ENCODE assay signal across 23 mouse cellular contexts in the genomic region with DNA sequence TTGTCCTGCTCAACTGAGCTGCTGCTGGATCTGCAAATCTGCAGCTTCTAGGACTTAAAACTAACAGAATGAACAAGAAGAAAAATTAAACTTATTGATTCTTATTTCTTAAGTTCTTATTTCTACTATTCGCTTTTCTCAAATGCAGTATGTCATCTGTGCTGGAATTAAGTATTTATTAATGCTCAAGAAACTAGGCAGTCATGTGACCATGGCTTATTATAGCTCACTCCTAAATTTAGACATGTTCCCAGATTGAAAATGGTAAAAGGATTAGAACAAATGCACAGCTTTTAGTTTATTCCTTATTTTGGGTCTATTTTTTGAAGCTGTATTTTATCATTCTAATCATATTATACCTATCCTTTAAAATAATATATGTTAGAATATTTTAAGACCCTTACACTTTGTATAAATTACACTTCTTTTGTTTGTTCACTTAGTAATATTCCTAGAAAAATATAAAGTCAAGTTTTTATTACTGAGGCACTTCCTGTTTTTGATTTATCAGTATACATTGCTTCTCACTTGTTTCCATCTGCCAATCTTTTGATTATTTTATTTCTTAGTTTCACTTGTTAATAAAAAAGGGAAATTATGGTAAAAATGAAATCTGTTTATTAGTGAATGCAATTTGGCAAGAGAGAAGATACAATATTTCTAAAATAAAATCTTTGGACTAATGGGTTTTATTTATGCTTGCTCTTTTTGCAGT. TPM values are rescaled to one million over a fixed set of nuclear protein-coding genes. Genes with fewer than 3 reads are reported as not detected.
DNase-seq lines count a peak whose midpoint lies in the region; ATAC-seq and TF ChIP-seq lines count a peak whose summit lies in the region.
"Had no signal": no experiment of that assay in that cellular context is flagged by ENCODE, and none has a peak within 500 bp of the region (broad histone marks: within the 10 kb centered on the region; RNA-seq: fewer than 3 reads in every experiment).

No protein-coding gene starts in this region.

- H3K79me2 ChIP-seq in MEL (ENCODE audit: control insufficient read depth, insufficient read depth, low read length, poor library complexity), result no peaks in the 10 kb centered on the region; the same call in 1 of the 2 replicates
- H3K79me2 ChIP-seq in myocyte (ENCODE audit: control insufficient read depth, insufficient read depth), result no peaks in the 10 kb centered on the region

- no peaks in the 10 kb centered on the region for H3K4me1 ChIP-seq in midbrain, embryonic 11.5 days (ENCODE audit: control insufficient read depth, insufficient read depth, low read length)
- H3K4me1 ChIP-seq in midbrain, embryonic 10.5 days, result no peaks in the 10 kb centered on the region; the same call in 1 of the 2 replicates
- H3K4me1 ChIP-seq in MEL (ENCODE audit: control insufficient read depth in 1 of 2, insufficient read depth in 2 of 2, low read length in 2 of 2), result peaks cover 0 to 4% of the 10 kb centered on the region in 2 experiments; a peak in 2 of 4 replicates

- WGBS in midbrain, embryonic 11.5 days, result 89% methylated on average over 1 of the region's 1 CpGs
- 89% methylated on average over 1 of the region's 1 CpGs for WGBS in midbrain, embryonic 10.5 days

- no peak overlapping the region for H3K4me2 ChIP-seq in midbrain, embryonic 11.5 days
- no peak overlapping the region for H3K4me2 ChIP-seq in myocyte (ENCODE audit: low read depth)

- H3K9ac ChIP-seq in midbrain, embryonic 11.5 days (ENCODE audit: low read length), result no peak overlapping the region
- H3K9ac ChIP-seq in MEL (ENCODE audit: control insufficient read depth, low read depth, low read length, poor library complexity, severe bottlenecking), result no peak overlapping the region

- TF ChIP-seq CTCF in MEL (IDR thresholded peaks at IDR 0.05 in 2 of 3, conservative IDR thresholded peaks at IDR 0.05 in 1 of 3; ENCODE audit: control insufficient read depth in 1 of 3, insufficient read depth in 1 of 3, low read depth in 2 of 3, low read length in 3 of 3, poor library complexity in 1 of 3, severe bottlenecking in 1 of 3), result no peak

- ATAC-seq in midbrain, embryonic 11.5 days (ENCODE audit: low FRiP score), result no peak
- ATAC-seq: activated CD4-positive, CD25-positive, alpha-beta regulatory T cell, adult 4 months; CD4-positive, CD25-positive, alpha-beta regulatory T cell, adult 4 months; Patski had no signal

- no peaks in the 10 kb centered on the region for H3K9me3 ChIP-seq in midbrain, embryonic 11.5 days (ENCODE audit: control insufficient read depth, low read length)
- no peaks in the 10 kb centered on the region for H3K9me3 ChIP-seq in midbrain, embryonic 10.5 days (replicated peaks)
- H3K9me3 ChIP-seq in MEL (replicated peaks; ENCODE audit: insufficient read depth, low read length), result no peaks in the 10 kb centered on the region
- H3K9me3 ChIP-seq: G1E had no signal

- H3K36me3 ChIP-seq in midbrain, embryonic 11.5 days (ENCODE audit: control insufficient read depth, insufficient read depth, low read length), result no peaks in the 10 kb centered on the region
- H3K36me3 ChIP-seq in midbrain, embryonic 10.5 days, result no peaks in the 10 kb centered on the region
- H3K36me3 ChIP-seq in MEL (ENCODE audit: control insufficient read depth in 1 of 2, insufficient read depth in 2 of 2, low read length in 2 of 2), result peaks cover 0 to 6% of the 10 kb centered on the region in 2 experiments; a peak in 2 of 4 replicates
- H3K36me3 ChIP-seq in myocyte (ENCODE audit: control insufficient read depth, insufficient read depth), result no peaks in the 10 kb centered on the region
- H3K36me3 ChIP-seq: G1E had no signal

- H3ac ChIP-seq in myocyte (ENCODE audit: control insufficient read depth, insufficient read length), result no peak overlapping the region

- no peak overlapping the region for H3K4me3 ChIP-seq in midbrain, embryonic 11.5 days (ENCODE audit: low read depth, low read length)
- no peak overlapping the region for H3K4me3 ChIP-seq in midbrain, embryonic 10.5 days
- no peak overlapping the region for H3K4me3 ChIP-seq in MEL (ENCODE audit: control insufficient read depth in 1 of 2, insufficient read depth in 1 of 2, low read depth in 2 of 2, low read length in 2 of 2)
- H3K4me3 ChIP-seq in myocyte, result no peak overlapping the region

- no peaks in the 10 kb centered on the region for H3K27me3 ChIP-seq in midbrain, embryonic 11.5 days (ENCODE audit: control insufficient read depth, insufficient read depth, low read length)
- H3K27me3 ChIP-seq in midbrain, embryonic 10.5 days (ENCODE audit: low read depth, poor library complexity, severe bottlenecking), result peaks cover 12% of the 10 kb centered on the region
- H3K27me3 ChIP-seq in MEL (ENCODE audit: control insufficient read depth in 1 of 2, insufficient read depth in 2 of 2, low read length in 2 of 2) (no peaks in the 10 kb centered on the region), myocyte (ENCODE audit: control insufficient read depth, insufficient read depth, insufficient read length) (no peaks in the 10 kb centered on the region)
- H3K27me3 ChIP-seq: CH12.LX had no signal

- TF ChIP-seq POLR2A in MEL (IDR thresholded peaks at IDR 0.05; ENCODE audit: control insufficient read depth in 1 of 2, insufficient read depth in 1 of 2, low read depth in 1 of 2, low read length in 2 of 2, poor library complexity in 1 of 2) (no peak), myocyte (IDR thresholded peaks at IDR 0.05; ENCODE audit: insufficient read length, low read depth) (no peak)

- DNase-seq in midbrain, embryonic 11.5 days (ENCODE audit: low spot score, missing footprints), result peak; percentile 8
- no peak for DNase-seq in midbrain, embryonic 10.5 days (ENCODE audit: low spot score)
- no peak for DNase-seq in MEL (ENCODE audit: low read depth, low spot score)
- no peak for DNase-seq in heart, adult 9 months (ENCODE audit: low spot score in 2 of 2)
- no peak for DNase-seq in cerebellum, adult 9-10 months
- DNase-seq: adrenal gland, adult 2 months; adrenal gland, adult 8-10 months; adrenal gland, postnatal 10 days; adrenal gland, postnatal 14 days; adrenal gland, postnatal 25 days; adrenal gland, postnatal 36 days; B cell, adult 2 months; cerebellum, adult 11 months; cerebellum, adult 11-12 months; cerebellum, adult 18-20 months; cerebellum, adult 2 months had no signal

- no peak overlapping the region for H3K27ac ChIP-seq in midbrain, embryonic 11.5 days (ENCODE audit: low read depth, low read length)
- H3K27ac ChIP-seq in midbrain, embryonic 10.5 days (replicated peaks), result no peak overlapping the region
- H3K27ac ChIP-seq in MEL (ENCODE audit: control insufficient read depth, low read depth, low read length), result no peak overlapping the region

- no peak for TF ChIP-seq RAD21 in MEL (IDR thresholded peaks at IDR 0.05; ENCODE audit: low read depth, low read length)

- TF ChIP-seq EP300 in MEL (IDR thresholded peaks at IDR 0.05; ENCODE audit: low read depth in 1 of 2, low read length in 2 of 2), result peak; percentile 51 to 59; a peak in 3 of 4 replicates

TF ChIP-seq in MEL, 35 proteins besides CTCF, POLR2A, EP300 and RAD21:
- TF ChIP-seq JUND (IDR thresholded peaks at IDR 0.05; ENCODE audit: low read depth, low read length) (no peak), MAZ (IDR thresholded peaks at IDR 0.05; ENCODE audit: low read depth, low read length) (no peak), TBP (IDR thresholded peaks at IDR 0.05; ENCODE audit: low read depth, low read length) (no peak), GABPA (IDR thresholded peaks at IDR 0.05; ENCODE audit: low read depth, low read length) (no peak), ZMIZ1 (IDR thresholded peaks at IDR 0.05; ENCODE audit: low read depth, low read length) (no peak), GATA1 (IDR thresholded peaks at IDR 0.05; ENCODE audit: low read depth, low read length) (peak; percentile 43; the same call in 1 of the 2 replicates), HCFC1 (IDR thresholded peaks at IDR 0.05; ENCODE audit: low read depth, low read length) (no peak), MAFK (IDR thresholded peaks at IDR 0.05; ENCODE audit: borderline replicate concordance, low read depth, low read length) (no peak), CHD2 (IDR thresholded peaks at IDR 0.05; ENCODE audit: low read length) (no peak), USF1 (IDR thresholded peaks at IDR 0.05; ENCODE audit: low read depth, low read length) (peak; percentile 57), TCF12 (IDR thresholded peaks at IDR 0.05; ENCODE audit: low read depth, low read length) (no peak)

TF ChIP-seq in myocyte, 11 proteins besides CTCF, POLR2A, EP300 and RAD21:
- TF ChIP-seq REST (IDR thresholded peaks at IDR 0.05; ENCODE audit: insufficient read depth, insufficient read length) (no peak), USF1 (IDR thresholded peaks at IDR 0.05; ENCODE audit: low read depth) (peak; percentile 57)
TF ChIP-seq in myocyte: peak in this region for 1.

RNA-seq across cellular contexts. Expression of a gene that starts 20.9 kb away (rescaled TPM):
- polyA plus RNA-seq in midbrain, embryonic 11.5 days (2014; fragmentation: Nextera tagmentation; extraction: Ambion mirVana), result 0.52 and 2.1 TPM in 2 replicates
- 0.23 and 0.26 TPM in 2 replicates for polyA plus RNA-seq in midbrain, embryonic 10.5 days (2016; fragmentation: Nextera tagmentation; extraction: Ambion mirVana)
- total RNA-seq in MEL (2012; rRNA removed), result 0.10 TPM in 1 of 2 replicates, not detected in the other
- polyA plus RNA-seq in MEL (2012; ENCODE audit: insufficient read depth in 1 of 2, insufficient read length in 2 of 2, low read depth in 1 of 2, low replicate concordance in 2 of 2, missing spikeins in 1 of 2) (under 1 TPM in 1 of 2 experiments, not detected in 1; 0.11 TPM), myocyte (2012; fragmentation: generic; extraction: Trizol) (0.01 TPM)
- total RNA-seq: adrenal gland, adult 18-20 months; adrenal gland, adult 2 months; adrenal gland, postnatal 14 days; adrenal gland, postnatal 25 days; adrenal gland, postnatal 36 days had no signal
- polyA plus RNA-seq: activated CD4-positive, CD25-positive, alpha-beta regulatory T cell, adult 4 months; CD4-positive, CD25-positive, alpha-beta regulatory T cell, adult 4 months had no signal
